Mouse (Mus musculus): Measurements from ENCODE around the gene Churc1. TPM values are rescaled to one million over a fixed set of nuclear protein-coding genes. Genes with fewer than 3 reads are reported as not detected.
"Not testable (repeated sequence)": the region's sequence is repeated elsewhere in the genome, so short reads cannot be mapped to it uniquely, and the experiment has no call there.

Churc1 gene
- total RNA-seq, 2 experiments from 2014 or later, result 84.7 to 89.3 TPM

DNA sequence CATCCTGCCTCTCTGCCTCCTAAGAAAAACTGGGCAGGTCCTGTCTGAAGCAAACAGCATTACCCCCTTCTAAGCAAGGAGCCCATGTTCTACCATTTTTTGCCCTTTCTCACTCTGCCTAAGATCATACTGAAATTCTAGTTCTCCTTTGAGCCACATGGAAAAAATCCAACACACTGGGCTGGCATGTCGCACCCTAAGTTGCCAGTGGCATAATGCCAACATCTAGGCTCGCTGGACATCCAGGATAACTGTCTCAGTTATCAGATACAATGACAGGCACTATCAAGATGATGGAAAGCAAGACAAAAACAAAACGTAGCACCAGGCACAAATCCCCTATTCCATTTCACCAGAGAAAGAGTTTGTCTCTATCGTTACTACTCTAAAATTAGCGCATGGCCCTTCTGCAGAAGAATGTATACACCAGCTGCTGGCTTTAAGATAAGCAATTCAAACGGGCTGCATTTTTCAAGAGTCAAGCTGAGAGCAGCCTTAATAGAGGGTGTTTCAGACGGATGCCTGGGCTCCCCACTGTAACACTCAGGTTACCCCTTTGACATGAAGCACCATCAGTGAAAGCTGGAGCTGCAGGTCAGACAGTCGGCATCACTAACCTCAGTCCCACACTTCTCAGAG is 25.2 kb downstream of the Churc1 start:
- DNase-seq, result no peak
- intact Hi-C loops (cut with DNase I), result no loop called here

DNA sequence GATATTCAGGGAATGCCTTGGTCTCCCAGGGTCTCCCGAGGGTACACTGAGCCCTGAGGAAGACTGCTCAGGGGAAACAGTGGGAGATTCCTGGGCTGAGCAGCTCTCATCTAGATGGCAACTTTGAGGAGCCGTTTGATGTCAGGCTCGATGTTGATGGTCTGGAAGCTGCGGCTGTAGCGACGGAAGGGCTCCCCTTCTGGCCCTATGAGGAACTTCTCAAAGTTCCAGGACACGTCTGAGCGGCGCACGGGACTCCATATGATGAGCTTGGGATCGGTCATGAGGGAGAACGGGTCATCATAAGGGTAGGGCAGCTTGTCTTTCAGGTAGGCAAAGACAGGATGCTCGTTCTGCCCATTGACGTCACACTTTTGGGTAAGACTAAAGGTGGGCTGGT is 27.2 kb downstream of the Churc1 start:
- DNase-seq; intact Hi-C loops (cut with DNase I): not testable (repeated sequence)

DNA sequence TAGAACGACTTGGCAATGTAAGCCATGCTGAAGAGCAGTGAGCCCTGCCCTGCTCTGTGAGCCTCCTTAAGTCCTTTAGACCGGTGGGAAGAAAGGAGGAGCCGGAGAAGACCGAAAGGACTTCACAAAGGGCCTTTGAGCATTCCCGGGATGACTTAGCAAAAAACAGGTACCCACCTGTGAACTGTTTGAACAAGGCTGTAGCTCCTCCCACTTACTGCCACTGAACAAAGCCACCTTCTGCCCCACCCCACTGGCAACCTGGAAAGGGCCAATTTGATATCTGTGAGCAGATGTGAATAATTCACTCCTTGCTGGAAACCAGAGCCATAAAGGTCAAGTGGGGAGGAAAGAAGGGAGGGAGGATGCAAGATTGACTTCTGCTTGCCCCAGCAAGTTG is 30.0 kb downstream of the Churc1 start, which contains the start of gene Gpx2:
Gene Gpx2 (minus strand): TSS at position 205 of the 400 bp plus-strand sequence.
- no peak for DNase-seq

DNA sequence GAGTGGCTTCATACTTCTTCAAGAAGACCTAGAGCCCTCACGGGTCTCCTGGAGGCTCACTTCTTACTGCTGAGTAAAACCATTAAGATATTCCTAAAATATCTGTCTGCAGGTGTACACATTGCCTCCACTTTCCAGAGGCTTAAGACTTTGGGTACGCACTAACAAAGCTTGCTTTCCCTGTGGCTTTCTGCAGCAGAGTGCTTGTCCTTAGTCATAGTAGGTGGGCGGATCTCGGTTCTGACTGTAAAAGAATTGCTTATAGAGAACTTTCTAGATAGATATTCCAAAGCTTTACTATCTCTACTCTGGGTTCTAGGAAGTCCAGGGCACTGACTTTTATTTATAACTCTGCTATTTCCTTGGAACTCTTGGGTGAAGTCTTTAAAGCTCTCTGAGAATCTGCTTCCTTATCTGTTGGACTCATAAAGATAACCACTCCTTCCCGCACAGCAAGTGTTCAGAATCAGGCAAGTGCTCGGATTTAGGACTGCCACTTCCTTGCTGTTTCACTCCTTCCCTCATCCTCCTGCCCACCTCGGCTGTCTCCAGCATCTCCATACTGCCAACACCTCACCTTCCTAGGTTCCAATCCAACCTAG is 31.7 kb downstream of the Churc1 start:
- intact Hi-C loops (cut with DNase I), result no loop called here
- DNase-seq, result no peak

More for the DNA sequence above, 30.0 kb downstream of the Churc1 start, which contains the start of gene Gpx2:
- intact Hi-C loops (cut with DNase I), result no loop called here

DNA sequence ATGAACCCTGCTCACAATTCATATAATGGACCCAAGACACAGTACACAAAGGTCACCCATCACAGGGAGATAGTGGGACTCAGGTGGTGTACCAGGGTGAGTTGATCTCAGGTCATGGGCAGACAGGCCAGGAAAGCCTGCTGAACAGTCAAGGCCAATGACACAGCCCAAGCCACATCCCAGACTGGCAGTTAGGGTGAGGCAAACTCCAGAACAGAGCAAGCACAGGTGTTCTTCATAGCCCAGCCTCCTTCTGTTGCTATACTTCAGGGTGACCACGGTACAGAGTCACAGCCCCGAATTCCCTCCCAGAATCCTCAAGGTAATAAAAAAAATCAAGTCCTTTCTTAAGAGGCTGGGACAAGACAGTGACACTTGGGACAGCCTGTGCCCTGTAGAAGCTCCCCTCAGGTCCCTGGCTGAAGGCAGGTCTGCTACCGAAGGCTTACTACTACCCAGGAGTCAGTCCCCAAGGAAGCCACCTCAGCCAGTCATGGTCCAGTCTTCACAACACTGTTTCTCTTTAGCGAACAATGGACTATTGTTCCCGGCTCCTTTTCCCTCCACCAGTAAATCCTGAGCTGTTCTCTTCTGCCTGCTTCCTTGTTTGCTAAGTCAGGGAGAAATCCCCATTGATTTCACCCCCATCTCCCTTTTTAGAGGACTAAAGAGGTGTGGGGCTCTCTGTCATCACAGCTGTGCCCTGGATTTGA is 32.8 kb downstream of the Churc1 start:
- DNase-seq, result no peak
- intact Hi-C loops (cut with DNase I), result no loop called here

DNA sequence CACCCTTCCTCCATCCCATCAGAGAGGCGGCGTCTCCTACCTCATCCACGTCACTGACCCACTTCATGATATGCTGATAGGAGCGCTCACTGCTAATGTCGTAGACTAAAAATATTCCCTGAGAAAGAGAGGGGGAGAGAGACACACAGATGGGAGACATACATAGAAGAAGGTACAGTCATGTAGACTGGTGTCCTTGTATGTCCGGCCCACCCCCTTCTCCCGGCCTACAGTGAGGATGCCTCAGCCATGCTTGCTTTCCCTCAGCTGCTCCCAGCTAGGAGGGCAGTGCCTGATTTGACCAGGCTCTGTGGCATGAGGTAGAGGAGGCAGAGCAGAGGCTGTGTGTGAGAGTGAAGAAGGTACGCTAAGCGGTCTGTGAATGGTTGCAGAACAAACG is 37.7 kb downstream of the Churc1 start:
- intact Hi-C loops (cut with DNase I), result no loop called here
- no peak for DNase-seq

DNA sequence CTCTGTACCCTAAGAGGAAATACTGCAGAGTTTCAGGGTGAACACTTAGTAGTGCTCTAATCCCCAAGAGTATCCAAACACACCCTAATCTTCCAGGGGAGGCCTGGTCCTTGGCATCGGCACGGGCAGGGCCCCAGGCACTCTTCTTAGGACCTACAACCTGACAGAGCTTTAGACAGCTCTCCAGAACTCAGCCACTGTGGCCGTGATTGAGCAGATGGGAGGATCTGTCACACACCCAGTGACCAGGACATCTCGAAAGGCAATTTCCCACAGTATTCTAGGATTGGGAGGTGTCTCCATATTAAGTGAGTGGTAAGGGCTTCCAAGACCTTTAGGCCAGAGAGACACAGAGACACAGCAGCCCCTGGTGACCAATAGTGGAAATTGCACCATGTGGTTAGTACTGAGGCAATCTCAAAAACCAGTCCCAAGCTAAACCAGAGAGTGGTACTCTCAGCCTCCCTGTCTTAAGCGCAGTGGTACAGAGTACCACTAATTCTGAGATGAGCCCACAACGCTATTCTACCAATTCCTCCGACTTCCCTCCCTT is 38.4 kb downstream of the Churc1 start:
- DNase-seq, result peak; percentile 43 to 47
- intact Hi-C loops (cut with DNase I), result loop anchor here (2.0 kb wide), 1 partner anchor 153 kb away; no protein-coding TSS in a partner anchor

DNA sequence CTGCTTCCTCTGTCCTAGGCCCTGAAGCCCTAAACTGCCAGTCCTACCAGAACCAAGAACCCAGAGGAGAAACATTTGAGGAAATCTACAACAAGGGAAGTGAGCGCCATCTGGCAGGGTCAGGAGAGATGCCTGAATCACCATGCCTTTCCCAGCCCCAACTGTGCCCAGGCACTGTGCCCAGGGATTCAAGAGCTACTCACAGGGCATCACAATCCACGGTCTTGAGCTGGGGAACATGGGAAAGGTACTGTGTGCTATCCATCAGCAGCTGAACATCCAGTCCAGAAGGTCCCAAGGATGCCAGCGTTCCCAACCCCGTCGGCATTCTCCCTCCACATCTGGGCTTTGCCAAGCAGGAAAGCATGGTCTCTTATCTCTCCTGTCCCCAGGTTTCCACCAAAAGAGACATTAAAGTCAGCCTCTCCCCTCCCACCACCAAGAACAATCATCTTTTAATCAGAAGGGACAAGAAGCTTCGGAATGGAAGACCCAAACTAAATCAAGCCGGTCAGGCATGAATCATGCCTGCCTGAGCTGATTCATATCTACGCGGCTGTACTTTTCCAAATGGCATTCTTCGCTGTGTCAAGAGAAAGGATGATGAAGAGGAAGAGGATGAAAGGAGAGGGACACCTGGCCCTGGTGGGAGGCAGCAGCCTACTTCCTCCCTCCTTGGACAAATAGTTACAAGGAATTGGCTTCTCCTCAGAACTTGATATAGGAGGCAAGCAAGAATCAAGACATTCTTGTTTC is 39.9 kb downstream of the Churc1 start:
- DNase-seq, result no peak
- intact Hi-C loops (cut with DNase I), result loop anchor here (2.0 kb wide), 1 partner anchor 154 kb away; no protein-coding TSS in a partner anchor

DNA sequence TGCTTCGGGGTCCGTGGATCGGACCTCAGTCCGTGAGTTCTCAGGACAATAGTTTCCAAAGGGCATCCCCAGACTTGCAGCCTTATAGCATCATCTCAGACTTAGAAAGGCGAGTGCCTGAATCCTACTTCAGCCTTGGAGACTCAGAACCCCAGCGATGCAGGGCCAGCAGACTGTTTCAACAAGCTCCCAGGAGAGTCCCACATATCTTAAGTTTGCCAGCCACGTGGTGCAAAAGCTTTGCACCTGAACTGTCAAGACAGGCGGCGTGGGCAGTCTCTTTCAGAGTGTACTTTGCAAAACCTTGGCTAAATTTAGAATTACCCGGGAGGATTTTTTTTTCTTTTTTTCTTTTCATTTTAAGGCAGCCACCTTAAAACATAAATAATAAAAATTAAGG is 42.5 kb downstream of the Churc1 start:
- intact Hi-C loops (cut with DNase I), result no loop called here
- no peak for DNase-seq

DNA sequence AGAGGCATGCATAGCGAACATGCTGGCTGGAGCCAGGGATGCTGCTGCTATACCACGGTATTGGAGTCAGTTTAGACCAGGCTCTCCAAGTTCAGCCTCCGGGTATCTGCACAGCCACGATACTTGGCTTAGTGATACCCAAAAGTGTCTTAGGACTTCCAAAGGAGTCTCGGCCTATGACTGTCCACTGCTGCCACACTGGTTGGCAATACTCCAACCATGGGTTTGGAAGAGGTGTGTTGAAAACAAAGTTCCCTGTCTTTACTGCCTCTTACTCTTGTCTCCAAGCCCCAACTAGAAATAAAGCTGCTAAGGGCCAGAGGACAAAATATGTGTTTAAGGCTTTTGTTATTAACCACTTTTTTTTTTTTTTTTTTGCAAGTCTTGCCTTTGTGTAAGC is 45.2 kb downstream of the Churc1 start:
- intact Hi-C loops (cut with DNase I), result no loop called here
- DNase-seq, result no peak

DNA sequence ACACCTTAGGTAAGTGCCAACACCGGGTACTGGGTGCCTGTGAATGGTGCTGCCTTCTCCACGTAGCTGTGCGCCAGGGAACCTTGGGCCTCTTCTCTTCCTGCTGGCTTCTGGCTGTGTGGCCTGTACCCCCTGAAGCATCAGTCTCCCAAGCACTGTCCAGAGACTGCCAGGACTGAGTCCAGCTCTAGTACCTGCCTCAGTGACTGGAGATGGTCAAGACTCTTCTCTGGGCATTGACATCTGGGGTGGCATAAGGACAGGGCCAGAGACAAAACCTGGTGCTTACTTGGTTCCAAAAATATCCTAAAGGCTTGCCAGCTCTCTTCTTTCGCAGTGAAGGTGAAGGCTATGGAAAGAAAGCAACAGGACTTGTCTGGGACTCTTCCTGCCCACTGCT is 45.7 kb downstream of the Churc1 start:
- no peak for DNase-seq

DNA sequence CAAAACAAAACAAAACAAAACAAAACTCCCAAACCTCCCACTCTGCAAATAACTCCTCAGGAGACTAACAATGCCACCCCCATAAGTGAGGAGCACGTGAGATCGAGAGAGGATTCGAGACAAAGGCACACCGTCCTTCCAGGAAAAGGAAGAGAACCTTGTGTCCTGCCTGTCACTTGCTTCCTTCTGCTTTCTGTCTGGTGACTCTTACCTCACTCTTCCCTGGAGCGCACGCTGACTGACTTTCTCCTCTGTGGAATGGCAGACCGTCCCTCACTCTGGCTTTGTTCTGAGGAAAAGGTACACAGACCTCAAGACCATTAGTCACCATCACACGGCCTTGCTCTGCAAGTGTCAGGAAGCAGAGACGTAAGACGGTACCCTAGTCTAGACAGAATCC is 48.2 kb downstream of the Churc1 start:
- no peak for DNase-seq
- intact Hi-C loops (cut with DNase I), result no loop called here

More for the DNA sequence above, 45.7 kb downstream of the Churc1 start:
- intact Hi-C loops (cut with DNase I), result no loop called here

DNA sequence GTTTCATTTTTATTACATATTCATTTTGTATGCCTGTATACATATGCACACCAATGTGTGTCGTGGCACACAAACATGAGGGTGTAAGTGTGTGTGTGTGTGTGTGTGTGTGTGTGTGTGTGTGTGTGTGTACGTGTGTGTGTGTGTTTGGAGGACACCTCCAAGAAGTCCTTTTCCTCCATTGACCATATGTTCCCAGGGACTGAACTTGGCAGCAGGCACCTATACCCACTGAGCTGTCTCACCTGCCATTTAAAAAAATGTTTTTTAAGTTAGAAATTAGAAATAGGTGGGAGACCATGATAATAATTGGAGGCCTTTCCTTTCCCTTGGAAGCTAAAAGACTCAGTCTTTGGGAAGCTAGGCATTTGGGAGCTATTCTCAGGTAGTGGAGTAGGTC is 48.8 kb downstream of the Churc1 start:
- no peak for DNase-seq
- intact Hi-C loops (cut with DNase I), result no loop called here

DNA sequence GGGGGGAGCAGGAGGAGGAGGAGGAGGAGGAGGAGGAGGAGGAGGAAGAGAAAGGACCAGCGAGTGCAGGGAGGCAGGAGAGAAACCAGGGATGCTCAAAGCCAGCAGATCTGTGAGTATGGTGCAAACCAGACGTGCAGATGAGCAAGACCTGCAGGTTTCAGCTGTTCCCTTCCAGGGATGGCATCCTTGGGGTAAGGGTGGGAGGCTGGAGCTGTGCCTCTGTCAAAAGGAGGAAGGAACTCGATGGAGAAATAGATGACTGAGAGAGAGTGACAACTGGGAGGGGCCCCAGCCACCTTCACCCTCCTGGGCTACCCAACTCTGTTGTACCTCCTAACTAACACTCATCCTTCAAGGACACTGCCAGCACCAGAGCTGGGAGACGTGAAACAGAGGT is 51.4 kb downstream of the Churc1 start:
- intact Hi-C loops (cut with DNase I), result no loop called here

DNA sequence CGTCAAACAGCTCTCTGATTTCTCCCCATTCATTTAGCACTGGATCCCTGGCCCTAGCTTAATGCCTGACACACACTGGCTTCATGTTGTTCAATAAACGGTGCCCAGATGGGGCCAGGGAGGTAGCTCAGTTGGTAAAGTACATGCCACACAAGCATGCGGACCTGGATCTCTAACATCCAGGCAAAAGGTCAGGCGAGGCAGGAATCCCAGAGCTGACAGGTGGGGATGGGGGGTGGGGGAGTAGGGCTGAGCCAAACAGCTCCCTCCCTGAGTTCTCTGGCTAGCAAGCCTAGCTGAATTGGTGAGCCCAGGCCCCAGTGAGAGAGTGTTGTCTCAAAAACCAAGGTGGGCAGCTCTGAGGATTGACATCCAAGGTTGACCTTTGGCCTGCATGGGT is 51.8 kb downstream of the Churc1 start:
- intact Hi-C loops (cut with DNase I), result no loop called here
- no peak for DNase-seq

More for the DNA sequence above, 51.4 kb downstream of the Churc1 start:
- no peak for DNase-seq

DNA sequence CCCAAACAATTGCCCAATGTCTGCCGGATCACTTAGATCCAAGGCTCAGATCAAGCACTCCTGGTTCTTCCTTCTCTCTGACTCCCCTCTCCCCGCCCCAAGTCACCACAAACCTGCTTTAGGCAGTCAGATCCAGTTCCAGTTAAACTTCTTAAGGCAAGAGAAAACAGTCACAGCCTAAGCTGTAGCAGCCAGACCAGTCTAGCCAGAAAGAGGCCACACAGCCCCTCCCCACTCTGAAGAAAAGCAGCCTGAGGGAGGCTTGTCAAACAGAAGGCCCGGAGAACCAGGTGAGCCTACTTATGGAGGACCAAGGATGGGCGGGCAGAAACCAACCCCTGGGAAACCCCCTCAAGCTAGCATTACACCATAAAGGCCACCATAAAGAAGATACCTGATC is 52.8 kb downstream of the Churc1 start:
- no peak for DNase-seq
- intact Hi-C loops (cut with DNase I), result no loop called here

DNA sequence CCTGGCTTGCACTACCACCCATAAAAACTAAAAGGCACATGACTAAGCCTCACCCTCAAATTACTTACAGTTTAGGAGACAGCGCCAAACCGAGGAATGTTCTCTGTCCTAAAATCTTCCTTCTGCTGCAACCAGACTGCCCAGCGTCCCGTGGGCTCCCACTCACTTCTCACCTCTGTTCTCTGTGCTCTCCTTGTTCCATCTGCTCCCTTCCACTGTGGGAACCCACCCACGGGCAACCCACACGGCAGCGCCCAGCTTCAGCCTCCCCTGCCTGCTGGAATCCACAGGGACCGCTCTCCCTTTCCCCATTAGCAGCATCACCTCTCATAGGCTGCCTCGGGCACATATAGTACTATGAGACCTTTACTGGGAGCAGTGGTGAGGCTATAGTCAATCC is 53.6 kb downstream of the Churc1 start:
- no peak for DNase-seq
- intact Hi-C loops (cut with DNase I), result no loop called here

DNA sequence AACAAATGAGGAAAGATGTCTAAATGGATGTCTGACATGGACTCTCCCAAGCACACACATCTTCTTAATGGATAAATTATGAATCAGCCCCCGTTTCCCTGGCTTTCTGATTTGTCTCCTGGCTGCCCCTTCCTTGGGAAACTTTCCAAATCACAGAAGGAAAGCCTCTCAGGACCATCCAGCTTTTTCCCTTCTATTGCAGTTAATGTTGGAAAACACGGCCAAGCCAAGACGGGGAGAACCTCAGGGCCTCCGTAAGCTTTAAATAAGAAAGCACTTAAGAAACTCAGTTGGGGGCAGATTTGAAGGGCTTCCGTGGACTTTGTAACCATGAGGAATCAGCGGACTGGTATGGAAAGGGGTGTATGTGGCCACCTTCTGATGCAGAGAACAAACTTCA is 54.5 kb downstream of the Churc1 start:
- DNase-seq, result no peak
- intact Hi-C loops (cut with DNase I), result no loop called here

DNA sequence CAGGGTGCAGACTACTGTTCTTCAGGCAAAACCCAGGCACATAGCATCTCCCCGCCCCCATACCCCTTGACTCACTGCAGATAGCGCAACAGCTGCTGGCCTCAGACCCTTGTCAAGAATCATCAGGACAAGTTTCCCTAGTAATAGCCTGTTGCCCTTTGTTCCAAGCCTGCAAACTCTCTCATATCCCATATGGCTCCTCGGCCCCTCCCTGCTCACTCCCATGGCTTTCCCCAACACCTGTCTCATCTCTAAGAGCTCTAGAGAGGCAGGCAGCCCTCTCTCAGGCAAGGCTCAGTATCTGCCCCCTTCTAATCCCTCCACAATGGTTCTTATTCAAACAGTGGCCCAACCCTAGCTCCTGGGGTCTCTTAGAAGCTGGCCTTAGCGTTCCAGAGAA is 55.3 kb downstream of the Churc1 start:
- intact Hi-C loops (cut with DNase I), result no loop called here
- DNase-seq, result no peak

DNA sequence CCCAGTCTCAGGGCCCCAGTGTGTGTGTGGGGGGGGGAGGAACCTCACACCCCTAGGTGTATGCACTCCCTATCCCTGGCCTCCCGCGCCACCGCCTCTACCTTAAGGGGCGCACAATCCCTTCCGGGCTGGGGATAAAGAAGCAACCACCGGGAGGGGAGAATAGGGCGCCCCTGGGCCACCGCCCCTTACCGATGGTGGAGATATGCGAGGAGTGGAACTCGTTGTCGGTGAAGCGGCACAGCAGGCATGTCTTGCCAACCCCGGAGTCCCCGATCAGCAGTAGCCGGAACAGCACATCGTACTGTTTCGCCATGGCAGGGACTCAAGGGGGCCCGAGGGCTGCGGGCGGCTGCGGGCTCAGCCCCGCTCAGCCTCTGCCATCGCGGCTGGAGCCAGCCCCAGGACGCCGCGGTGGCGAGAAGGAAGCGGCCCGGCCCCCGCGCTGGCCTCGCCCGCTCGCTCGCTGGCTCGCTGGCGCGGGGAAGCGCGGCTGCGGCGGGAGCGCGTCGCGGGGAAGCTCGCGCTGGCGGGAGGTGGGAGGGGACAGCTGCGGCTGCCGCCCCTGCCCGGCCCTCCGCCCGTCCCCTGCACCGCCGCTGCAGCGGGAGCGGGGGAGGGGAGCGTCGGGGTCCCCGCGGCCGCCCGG is 56.8 kb downstream of the Churc1 start:
- DNase-seq, result peak; percentile 17 to 28
- intact Hi-C loops (cut with DNase I), result no loop called here

Data from heart, postnatal 36 days (tissue).